Mouse (Mus musculus): Measurements from ENCODE around the gene Prdm5.

Prdm5 gene

DNA sequence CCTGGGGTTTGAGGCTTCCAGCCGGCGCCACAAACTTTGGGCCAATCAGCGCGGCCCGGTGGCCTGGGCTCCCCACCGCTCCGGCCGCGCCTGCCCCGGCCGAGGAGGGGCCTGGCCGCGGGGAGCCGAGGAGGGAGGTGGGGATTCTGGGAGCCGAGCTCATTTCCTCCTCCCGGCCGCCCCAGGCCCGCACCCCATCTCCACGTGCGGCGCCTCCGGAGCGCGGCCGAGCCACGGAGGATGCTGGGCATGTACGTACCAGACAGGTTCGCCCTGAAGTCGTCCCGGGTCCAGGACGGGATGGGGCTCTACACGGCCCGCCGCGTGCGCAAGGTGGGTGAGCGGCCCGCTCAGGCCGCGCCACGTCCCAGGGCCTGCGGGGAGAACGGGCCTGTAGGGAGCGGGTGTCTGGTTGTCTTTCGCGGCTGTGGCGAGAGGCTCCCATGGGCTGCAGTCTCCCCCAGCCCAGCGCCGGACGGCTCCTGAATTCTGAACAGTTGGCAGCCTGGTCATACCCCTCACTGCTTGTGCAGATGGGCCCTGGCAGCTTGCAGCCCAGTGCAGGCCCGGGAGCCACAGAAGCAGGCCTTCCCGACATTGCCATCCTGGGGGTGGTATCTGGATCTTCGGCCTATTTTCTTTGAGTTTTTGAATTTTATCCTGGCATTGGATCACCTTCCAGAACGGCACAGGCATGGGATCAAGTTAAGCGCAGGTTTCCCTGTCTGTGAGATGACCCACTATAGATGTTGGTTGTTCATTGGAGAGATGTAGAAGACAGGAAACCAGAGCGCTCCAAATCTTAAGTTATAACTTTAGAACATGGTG is at the start of gene Prdm5:
Prdm5 (plus strand) TSS at position 128 of the 828 bp plus-strand sequence.
- DNase-seq (ENCODE audit: low read depth), result peak; percentile 28

DNA sequence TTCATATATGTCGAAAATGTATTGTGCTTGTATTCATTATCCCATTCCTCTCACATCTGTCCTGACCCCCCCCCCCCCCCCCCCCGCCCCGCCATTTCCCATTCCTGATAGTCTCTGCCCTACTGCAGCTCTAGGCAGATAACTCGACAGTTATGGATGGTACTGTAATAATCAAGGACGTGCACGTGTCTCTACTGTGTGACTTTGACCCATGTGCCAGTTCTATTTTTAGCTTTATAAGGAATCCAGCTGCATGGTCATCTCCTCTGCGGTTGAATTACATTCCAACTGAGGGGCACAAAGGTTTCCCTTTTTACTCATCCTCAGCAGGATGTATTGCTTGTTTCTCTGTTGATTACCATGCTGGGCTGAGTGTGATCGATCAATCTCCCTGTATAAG is 39.3 kb upstream of the Prdm5 start:
- no peak for DNase-seq (ENCODE audit: low read depth)

DNA sequence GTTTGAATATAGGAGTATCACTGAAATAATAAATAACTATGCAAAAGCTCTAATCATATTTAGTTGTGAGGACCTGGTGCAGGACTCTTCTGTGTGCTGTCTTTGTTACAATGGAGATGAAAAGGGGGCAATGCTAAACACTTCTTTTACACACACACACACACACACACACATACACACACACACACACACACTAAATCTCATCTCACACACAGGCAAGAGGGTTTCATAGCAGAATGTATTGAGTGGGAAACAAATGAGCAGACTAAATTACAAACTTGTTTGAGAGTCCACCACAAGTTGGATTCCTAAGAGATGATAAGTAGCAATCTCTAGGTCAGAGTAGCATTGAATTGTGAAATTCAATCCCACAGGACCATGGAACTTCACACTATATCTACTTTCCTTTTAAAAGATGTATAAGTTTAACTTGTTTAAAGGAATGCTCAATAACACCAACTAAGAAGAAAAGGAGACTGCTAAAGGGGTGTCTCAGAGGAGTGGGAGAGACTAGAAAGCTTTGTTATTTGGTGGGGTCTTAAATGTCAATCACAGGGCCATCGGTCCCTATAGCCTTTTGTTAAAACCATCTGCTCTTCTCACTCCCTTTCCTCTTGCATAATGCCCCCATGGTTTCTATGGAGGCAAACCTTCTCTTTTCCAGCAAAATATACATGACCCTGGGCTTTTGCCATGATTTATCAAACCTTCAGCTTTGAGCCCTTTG is 35.5 kb upstream of the Prdm5 start:
- DNase-seq (ENCODE audit: low read depth), result no peak

DNA sequence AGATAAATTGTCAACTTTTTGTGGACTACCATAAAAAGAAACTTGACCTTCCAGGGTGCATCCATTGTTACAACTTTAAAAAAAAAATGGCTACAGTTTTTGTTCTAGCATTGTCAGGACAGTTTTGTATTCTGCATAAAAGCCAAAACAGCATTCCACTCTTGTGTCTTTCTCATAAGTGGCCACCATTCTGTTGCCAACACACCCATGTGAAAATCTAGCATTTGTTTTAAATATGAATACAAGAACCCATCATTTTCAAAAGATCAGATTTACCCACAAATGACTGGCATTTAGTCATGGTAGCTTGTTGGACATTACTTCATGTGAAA is 35.0 kb upstream of the Prdm5 start:
- DNase-seq (ENCODE audit: low read depth), result no peak

DNA sequence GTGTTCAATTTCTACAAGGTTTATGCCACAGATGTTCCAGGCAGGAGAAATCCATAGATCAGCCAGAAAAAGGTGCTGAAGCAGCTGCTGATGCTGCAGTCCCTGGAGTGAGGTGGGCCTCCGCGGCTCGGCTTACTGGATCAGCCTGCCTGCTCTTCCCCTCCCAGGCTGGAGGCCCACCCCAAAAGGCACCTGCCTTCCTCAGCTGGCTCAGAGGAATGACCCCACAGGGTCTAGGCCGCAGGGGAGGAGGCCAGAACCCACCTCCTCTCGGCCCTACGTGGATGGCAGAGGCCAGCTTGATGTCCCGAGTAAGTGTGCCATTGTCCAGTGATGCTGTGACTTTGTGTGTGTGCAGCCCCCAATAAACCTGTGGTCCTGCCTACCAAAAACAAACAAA is 20.6 kb upstream of the Prdm5 start:
- DNase-seq (ENCODE audit: low read depth), result no peak

DNA sequence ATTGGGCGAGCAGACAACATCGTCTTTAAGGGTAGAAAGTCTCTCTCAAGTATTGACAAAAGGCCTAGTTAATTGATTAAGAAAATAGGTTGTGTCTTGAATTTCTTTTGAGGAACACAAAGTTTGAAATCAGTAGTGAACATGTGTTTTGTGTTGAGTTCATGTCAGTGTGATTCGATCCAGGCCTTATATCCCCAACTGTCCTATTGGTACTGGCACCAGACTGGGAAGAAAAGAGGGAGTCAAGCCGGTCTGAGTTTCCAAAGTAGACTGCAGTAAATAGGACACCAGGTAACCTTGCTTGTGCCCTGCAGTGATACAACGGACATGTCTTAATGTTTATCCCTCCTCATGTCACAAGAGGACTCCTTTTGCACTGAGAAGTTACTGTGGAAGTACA is 19.6 kb upstream of the Prdm5 start:
- no peak for DNase-seq (ENCODE audit: low read depth)

DNA sequence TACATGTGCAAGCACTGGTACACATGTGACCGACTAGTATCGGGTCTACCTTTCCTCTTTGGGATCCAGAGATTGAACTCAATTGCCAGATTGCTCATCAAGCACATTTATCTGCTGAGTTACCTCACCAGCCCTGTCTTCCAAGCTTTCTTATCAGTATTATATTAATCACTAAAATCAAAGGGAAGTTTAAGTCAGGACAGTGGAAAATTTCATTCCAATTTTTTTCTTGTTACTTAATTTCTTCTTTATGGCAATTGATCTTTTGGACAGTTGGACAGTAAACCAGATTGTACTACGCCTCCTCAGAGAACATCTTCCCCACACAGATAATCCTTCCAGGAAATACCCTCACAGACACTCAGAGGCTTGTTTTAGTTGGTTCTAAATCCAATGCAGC is 18.7 kb upstream of the Prdm5 start:
- DNase-seq (ENCODE audit: low read depth), result no peak

DNA sequence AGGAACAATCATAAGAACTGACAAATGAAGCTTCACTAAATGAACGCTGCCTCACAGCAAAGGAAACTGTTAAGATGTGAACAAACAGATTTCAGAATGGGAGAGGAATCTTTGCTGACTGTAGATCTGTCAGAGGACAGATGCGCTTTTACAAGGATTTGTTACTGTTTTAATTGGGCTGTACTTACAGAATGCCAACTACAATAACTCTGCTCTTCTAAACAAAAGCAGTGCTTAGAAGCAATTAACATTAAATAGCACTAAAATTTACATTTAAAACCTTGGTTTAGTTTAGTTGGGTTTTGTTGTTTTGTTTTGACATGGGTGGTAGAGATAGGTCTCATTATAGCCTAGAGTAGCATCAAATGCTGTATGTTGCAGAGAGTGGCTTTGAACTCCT is 14.3 kb upstream of the Prdm5 start:
- DNase-seq (ENCODE audit: low read depth), result no peak

DNA sequence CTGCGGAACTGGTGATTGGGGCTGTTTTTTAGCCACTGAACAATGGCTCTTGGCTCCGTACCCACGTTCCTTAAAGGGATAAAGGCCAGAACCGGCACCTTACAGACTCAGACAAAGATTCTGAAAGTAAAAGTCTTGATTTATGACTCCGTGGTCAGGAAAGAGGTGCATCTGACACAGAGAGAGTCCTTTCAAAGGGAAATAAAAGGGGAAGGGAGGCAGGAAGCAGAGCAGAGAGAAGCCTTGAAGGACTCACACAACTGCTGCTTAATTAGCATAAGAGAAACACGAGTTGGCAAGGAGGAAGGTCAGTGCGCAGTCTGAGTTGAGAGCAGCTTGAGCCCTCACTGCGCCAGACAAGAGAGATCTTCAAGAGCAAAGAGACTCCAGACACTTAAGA is 13.7 kb upstream of the Prdm5 start:
- DNase-seq (ENCODE audit: low read depth), result peak; percentile 6

DNA sequence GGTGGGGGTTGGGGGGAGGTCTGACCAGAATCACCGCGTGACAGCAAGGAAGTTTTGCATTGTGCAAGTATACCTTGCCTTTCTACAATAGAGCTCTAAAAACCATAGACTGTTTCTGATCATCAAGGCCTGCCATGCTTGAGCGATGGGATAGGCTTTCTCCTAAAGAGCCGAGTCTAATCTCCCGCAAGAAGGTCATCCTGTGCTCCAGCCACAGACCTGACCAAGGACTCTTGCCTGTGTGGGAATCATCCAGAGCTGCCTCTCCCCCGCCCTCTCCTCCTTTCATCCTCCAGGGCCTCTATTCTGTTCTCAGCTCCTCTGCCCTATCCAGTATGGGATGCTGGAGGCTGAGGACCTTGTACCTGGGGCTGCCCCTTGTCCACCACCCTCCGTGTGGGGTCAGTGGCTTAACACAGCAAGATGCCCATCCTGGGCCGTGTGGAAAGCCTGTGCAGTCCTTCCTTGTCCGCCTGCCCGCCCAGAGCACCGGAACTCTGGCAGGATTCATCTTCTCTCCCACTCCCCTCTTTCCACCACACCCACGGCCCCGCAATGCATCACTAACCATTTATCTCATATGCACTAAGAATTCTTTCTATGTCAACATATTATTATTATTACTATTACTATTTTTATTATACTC is 12.9 kb upstream of the Prdm5 start:
- no peak for DNase-seq (ENCODE audit: low read depth)

DNA sequence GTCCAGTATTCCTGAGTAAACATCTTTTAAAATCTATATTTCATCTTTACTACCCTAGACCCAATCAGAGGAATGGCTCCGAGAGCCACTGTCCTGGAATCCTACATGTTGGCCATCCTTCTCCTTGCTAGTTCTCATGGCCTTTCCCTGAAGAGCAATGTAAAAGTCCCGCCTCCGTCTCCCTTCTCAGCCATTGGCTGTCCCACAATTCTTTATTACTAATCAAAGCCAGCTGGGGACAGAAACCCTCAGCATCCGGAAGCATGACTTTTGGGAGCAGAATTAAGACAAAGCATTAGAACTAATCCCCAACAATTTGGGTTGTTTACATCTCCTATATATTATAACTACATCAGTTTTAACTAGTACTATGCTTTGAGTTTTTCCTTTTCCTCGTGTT is 10.9 kb upstream of the Prdm5 start:
- no peak for DNase-seq (ENCODE audit: low read depth)

DNA sequence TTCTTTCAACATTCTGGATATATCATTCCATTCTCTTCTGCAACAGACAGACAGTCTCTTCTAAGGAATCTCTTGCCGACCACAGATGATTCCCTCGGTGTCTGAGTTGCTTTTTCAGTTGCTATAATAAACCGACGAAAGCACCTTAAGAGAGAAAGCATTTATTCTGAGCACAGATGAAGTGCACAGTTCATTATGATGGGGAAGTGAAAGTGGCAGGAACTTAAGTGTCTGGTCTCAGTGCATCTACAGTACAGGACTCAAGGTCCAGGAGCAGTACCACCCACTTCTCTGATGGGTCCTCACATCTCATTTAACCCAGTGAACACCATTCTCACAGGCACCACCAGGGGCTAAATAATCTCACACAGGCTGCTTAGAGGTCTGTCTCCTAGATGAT is 5.2 kb upstream of the Prdm5 start:
- DNase-seq (ENCODE audit: low read depth), result no peak

DNA sequence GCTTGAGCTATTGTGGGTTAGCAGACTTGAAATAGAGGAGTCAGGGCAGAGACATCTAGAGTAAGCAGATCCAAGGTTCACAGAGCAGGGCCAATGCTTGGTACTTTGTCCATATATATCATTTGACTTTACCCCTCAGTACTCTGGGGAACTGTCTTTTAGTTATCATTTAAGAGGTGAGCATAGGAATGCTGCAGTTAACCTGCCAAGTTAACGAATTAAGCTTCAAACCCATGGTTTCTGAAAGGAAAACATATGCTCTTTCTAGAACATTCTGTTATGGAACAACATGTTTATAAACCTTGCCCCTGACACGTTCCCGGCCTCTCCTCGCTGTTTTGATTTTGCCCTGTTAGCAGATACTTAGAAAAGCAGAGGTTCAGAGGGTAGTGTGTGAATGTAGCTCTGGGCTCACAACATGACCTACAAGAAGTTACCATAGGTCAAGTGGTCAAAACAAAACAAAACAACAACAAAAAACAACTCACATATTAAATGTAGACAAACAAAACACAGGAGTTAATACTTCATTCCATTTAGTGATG is 973 bp downstream of the Prdm5 start:
- DNase-seq (ENCODE audit: low read depth), result no peak

DNA sequence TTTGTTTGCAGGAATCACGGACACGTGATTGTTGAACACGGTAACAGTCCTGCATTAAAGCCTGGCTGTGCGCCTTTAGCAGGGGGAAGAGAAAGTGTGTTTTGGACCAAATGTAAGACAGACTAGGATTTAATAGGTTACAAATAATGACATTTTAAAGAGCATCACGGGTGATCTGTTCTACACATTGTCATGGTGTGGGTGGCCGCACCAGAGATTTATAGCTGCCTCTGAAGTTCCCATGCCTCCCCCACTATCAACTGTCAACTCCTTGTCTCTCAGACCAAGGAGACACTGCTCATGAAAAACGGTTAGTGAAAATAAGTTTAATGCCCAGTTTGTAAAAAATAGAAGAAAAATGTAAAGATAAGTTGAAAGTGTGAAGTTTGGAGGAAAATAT is 2.7 kb downstream of the Prdm5 start:
- no peak for DNase-seq (ENCODE audit: low read depth)

DNA sequence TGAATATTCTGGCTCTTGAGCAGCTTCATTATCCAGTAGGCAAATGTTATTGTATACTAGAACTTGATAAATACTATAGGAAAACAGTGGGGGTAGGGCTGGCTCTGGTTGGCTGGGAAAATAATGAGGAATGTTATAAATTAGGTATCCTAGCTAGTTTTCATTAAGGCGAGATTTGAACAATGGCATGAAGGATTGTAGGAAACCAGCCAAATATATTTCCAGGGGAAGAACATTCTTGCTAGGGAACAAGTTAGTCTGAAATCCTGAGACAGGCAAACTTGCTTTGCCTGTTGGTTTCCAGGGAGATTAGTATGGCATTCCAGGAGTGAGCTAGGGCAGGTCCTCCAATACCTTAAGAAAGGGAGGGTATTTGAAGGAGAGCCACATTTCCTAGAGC is 4.9 kb downstream of the Prdm5 start:
- DNase-seq (ENCODE audit: low read depth), result no peak

DNA sequence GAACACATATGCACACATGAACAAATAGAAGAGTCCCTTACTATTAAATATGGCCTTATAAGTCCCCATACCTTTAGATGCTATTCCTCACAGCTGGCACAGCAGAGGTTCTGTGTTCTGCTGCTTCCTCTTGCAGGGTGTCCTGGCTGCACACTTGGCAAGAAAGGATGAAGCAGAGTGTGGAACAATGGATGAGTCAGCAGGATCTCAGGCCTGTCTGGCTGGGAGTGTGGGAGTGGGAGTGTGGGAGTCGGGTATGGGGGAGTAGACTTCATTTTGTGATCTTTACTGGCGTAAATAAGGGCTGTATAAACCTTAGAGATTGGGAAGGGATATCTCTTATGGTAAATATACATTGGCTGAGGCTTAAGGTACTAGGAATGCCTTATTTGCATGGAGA is 14.1 kb downstream of the Prdm5 start:
- no peak for DNase-seq (ENCODE audit: low read depth)

DNA sequence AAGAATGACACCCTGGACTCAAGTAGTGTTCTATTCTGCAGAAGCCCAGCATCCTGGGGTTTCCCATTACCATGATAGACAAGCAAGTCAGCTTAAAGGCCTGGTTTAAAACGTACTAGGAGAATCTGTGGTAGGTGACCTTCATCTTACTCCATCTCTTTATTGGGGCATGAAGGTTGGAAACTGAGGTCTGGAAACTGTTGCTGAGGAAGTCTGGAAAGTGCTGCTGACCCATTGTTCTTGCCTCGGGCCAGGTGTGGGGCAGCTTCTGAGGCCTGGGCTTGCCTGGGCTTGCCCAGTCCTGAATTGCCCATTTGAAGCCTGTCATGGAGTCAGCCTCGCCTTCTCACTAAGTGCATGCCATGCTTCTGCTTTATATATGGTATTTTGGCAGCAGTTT is 17.8 kb downstream of the Prdm5 start:
- no peak for DNase-seq (ENCODE audit: low read depth)

DNA sequence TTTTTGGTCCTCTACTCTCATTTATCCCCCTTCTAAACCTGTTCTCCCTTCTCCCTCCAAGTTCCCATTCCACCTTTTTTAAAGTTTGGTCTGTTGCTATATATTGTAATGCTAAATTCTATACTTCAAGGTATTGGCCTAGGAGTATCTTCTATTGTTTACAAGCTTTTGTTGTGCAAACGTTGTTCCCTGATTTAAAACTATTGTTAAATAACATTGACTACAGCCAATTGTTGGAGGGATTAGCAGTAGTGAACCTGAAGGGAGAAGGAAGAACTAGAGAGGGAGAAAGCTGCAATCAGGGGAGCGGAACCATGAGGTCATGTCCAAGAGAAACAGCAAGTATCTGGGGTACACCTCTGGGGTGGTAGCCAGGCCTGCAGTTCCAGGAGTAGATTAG is 18.5 kb downstream of the Prdm5 start:
- no peak for DNase-seq (ENCODE audit: low read depth)

DNA sequence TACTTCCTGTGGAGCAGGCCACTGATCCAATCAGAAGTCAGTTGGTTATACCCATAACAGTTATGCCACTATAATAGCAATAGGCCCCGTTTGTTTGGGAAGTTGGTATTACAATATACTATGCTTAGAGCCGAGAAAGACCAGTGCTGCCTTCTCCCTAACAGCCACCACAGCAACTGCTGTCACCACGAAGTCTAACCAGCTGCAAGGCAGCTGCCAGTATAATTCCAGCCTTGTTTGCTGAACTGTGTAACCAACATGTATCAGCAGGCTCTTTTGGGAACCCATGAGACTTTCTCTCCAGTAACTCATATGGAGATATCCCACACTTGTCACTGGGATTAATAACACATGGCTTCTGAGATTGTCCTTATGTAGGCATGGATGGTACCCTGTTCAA is 19.6 kb downstream of the Prdm5 start:
- no peak for DNase-seq (ENCODE audit: low read depth)

DNA sequence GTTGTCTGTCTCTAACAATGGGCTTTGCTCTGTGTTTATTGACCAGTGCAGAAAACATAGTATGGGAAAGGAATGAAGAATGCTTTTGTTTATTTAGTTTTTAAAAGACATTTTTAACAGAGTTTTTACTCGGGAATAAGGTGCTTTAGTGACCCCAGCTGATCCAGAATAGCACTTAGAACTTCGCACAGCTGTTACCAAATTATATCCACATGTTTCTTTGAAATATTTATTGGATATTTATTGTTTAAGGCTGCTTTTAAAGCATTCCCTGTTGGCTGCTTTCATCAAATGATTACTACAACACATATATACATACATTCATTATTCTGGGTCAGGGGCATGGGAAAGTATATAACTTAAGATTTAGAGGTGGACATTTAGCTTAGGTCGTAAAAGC is 32.9 kb downstream of the Prdm5 start:
- DNase-seq (ENCODE audit: low read depth), result no peak

DNA sequence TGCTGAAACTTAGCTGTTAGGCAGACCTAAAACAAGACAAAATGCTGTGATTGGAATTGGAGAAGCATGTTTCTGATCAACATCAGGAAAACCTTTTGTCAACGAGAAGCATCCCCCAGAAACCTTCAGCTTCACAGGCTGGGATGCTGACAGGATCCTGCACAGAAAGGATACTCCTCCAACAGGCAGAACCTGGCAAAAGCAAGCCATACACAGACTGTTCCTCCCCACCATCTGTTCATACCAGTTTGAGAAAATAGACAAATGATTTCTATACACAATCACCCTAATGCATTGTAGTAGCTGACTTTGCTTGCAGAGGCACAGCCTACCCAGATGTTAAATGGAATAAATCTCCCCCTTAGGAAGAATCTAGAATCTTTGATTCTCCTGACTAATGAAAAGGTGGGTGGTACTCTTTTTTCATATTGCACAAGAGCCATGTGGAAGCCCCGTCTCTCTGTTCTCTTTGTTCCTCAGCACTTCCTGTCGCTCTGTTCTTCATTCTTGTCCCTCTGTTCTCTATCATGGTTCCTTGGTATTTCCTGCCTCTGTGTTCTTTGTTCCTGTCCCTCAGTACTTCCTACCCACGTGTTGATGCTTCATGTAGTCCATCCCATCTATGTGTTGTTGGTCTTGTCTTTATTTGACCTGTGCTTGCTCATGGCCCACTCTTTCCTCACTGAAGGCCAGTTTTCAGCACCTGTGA is 39.4 kb downstream of the Prdm5 start:
- DNase-seq (ENCODE audit: low read depth), result no peak

DNA sequence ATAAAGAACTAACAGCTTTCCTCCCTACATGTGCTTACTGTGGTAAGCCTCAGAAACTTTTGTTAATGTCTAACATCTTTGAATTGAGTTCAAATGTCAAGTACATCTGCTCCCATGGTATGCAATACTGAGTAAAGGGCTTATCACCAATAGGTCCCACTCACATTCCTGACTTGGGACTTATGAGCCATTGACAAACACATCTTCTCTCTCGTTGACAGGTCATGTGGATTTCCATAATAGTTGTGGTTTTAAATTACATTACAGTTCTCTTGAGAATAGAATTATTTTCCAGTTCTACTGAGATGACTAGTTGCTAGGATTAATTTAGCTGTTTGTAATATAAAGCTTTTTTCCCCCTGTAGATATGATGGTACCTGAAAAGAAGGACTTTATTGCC is 49.9 kb downstream of the Prdm5 start:
- DNase-seq (ENCODE audit: low read depth), result no peak
